Mouse (Mus musculus): ENCODE data around the gene Fthl17a.

The Fthl17a gene

GRCm38 (mm10) chrX:85249379-85249778, at the start of gene Fthl17a:
Fthl17a (plus strand) TSS chrX:85249679.
- no peak for DNase-seq (ENCODE audit: low read depth)

GRCm38 (mm10) chrX:85207001-85207400, 42.5 kb upstream of the Fthl17a start:
- no peak for DNase-seq (ENCODE audit: low read depth)

DNA sequence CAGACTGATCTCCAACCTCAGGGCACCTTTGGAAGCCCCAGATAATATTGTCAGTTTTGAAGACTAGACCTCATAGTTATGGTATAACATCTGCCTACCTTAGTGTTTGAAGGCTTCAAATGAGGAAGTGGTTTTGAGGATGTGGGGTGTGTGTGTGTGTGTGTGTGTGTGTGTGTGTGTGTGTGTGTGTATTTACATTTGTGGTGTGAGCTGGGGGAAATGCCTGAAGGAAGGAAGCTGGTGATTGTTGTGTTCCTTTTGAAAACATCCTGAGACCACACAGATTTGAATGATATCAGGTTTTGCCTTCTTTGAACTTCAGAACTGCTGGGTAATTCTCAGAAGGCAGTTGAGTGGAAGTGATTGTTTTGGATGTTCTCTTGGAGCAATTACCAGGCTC, 22.6 kb upstream of the Fthl17a start:
- peak; percentile 28 for DNase-seq (ENCODE audit: low read depth)

DNA sequence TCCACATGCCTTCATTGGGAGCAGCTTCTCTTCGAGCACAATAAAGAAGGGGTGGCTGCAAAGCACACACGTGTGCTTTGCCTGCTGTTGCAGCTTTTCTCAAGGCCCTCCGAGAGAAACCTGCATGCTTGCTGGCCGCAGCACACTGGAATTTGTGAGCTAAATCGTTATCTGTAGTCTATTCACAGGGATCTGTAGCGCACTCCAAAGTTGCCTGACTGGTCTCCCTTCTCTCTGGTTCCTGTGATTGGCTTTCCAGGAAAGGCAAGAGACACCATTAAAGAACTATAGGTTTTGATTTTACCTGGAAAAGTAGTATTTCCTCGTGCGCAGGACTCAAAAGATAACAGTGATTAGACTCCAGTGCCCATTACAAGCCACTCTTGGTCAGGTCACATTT, 22.3 kb downstream of the Fthl17a start:
- DNase-seq (ENCODE audit: low read depth), result no peak

DNA sequence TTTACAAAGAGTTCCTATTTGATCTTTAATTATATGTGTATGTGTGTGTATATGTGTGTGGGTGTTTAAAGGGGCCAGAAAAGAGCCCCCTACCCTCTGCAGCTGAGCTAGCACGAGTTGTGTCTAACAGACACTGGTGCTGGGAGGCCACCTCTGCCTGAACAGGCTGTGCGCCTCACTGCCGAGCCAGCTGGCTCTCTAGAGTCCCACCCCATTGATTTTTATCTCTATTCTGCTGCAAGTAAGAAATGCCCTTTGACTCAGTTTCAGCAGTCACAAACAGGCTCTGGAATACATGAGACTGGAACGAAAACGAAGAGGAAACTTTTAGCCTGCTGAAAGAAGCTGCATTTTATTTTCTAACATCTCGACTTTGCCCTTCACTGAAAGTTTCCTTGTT, 22.8 kb downstream of the Fthl17a start:
- DNase-seq (ENCODE audit: low read depth), result no peak

DNA sequence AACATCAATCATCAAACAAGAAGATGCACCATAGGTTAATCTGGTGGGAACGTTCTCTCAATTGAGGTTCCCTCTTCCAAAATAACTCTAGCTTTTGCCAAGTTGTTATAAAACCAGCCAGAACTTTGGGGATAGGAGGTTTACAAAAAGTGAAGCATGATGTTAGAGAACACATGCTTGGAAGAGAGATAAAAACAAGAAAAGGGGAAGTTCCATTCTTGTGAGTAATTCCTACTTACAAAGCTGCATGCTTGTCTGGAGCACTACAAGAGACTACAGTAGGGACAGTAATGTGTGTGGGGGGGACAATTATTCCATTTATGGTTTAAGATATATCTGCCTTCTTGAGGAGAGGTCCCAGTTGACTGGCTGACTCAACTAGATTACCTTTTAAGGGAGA, 40.4 kb downstream of the Fthl17a start:
- no peak for DNase-seq (ENCODE audit: low read depth)

DNA sequence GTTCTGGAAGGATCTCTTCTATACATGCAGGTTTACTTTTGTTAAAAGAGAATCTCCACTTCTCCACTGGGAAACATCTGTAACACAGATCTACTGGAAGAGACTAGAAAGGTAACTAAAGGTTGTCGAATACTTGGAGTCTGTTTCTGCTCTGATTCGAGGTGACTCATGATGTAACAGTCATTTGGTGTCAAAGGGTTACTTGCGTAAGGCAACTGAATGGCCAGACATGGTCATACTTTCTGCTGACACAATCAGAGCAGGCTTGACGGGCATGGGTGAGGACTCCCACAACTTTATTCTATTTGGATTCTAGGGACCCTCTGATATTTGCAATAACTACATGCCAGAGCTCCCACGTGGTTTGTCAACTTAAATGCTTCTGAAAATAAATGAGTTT, 43.3 kb downstream of the Fthl17a start:
- peak; percentile 0 for DNase-seq (ENCODE audit: low read depth)

DNA sequence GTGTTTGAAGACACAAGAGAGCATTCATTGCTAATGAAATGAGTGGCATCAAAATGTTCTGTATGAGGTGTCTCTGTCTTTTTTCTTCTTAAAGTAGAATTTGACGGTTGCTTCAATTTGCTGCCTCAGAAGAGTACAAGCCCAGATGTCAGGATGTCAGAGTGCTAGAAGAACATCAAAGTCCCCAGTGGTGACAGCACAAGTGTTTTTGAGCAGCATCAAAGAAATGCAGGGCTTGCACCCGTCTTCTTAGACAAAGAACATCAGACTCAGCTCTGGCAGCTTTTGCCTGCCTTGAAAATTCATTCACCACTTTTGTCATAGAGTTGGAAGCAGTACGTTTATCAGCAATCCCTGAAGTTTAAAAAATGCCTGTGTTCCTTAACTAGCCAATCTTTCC, 44.5 kb downstream of the Fthl17a start:
- no peak for DNase-seq (ENCODE audit: low read depth)

- DNase-seq (ENCODE audit: low read depth), result no peak
These were observed 55.2 kb downstream of the Fthl17a start for GRCm38 (mm10) chrX:85304674-85305073.

DNA sequence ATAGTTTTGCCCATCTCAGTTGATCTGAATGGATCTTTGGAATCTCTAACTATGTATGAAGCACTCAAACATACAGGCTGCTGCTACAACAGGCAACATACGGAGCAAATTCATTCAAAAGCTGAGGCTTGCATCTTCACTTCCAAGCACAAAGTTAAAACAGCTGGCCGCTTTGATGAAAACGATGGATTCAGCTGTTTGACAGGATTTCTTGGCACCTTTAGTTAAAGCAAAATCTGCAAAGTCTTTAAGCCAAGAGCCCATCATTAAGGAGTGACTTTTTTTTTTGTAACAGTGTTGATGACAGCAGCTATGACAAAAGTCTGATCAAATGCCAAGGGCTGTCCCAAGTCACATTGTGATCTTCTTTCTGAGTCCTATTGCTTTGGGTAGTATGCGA, 69.1 kb downstream of the Fthl17a start:
- no peak for DNase-seq (ENCODE audit: low read depth)

GRCm38 (mm10) chrX:85319193-85319592, 69.7 kb downstream of the Fthl17a start:
- DNase-seq (ENCODE audit: low read depth), result peak; percentile 5
